Mouse (Mus musculus): ENCODE measurements at regions not wholly inside any gene's neighbourhood (a gene's known extent, or its start where the extent isn't known, plus 50 kb on each side); places are given as distances from the start of the nearest gene placed in this dataset.

- Histone ChIP-seq H3K4me3 (ENCODE audit: low read length) (no peak overlapping the region), H3K36me3 (ENCODE audit: control insufficient read depth, insufficient read depth, low read length) (no peaks in the 10 kb centered on the region), H3K9ac (ENCODE audit: low read depth, low read length) (no peak overlapping the region), H3K27me3 (replicated peaks; ENCODE audit: control insufficient read depth, insufficient read depth, low read length) (no peaks in the 10 kb centered on the region), H3K27ac (ENCODE audit: low read length) (no peak overlapping the region), H3K4me1 (ENCODE audit: control insufficient read depth, insufficient read depth, low read length) (no peaks in the 10 kb centered on the region), H3K4me2 (ENCODE audit: low read depth, low read length) (no peak overlapping the region), H3K9me3 (ENCODE audit: control insufficient read depth, low read length) (no peaks in the 10 kb centered on the region)
- WGBS = 76% methylated on average over 3 of the region's 3 CpGs
- no peak for ATAC-seq
These were observed 210.0 kb upstream of the Gnpda2 start for GRCm38 (mm10) chr5:69802101-69802500.

- no peak overlapping the region for H3K4me2 ChIP-seq (ENCODE audit: low read depth, low read length)
- ATAC-seq = no peak
- WGBS = 70% methylated on average over 3 of the region's 3 CpGs
- H3K27me3 ChIP-seq (replicated peaks; ENCODE audit: control insufficient read depth, insufficient read depth, low read length) = no peaks in the 10 kb centered on the region
- H3K27ac ChIP-seq (ENCODE audit: low read length) = no peak overlapping the region
- H3K36me3 ChIP-seq (ENCODE audit: control insufficient read depth, insufficient read depth, low read length) = no peaks in the 10 kb centered on the region
- H3K9ac ChIP-seq (ENCODE audit: low read depth, low read length) = no peak overlapping the region
- H3K9me3 ChIP-seq (ENCODE audit: control insufficient read depth, low read length) = no peaks in the 10 kb centered on the region
- H3K4me3 ChIP-seq (ENCODE audit: low read length) = no peak overlapping the region
- no peaks in the 10 kb centered on the region for H3K4me1 ChIP-seq (ENCODE audit: control insufficient read depth, insufficient read depth, low read length)
These were observed 203.2 kb upstream of the Gnpda2 start for GRCm38 (mm10) chr5:69795316-69795715.

GRCm38 (mm10) chr5:69794641-69795040, 202.5 kb upstream of the Gnpda2 start:
- no peaks in the 10 kb centered on the region for H3K9me3 ChIP-seq (ENCODE audit: control insufficient read depth, low read length)
- ATAC-seq = no peak
- WGBS = 43% methylated on average over 2 of the region's 2 CpGs
- H3K27ac ChIP-seq (ENCODE audit: low read length) = no peak overlapping the region
- no peaks in the 10 kb centered on the region for H3K27me3 ChIP-seq (replicated peaks; ENCODE audit: control insufficient read depth, insufficient read depth, low read length)
- H3K4me1 ChIP-seq (ENCODE audit: control insufficient read depth, insufficient read depth, low read length) = no peaks in the 10 kb centered on the region
- no peak overlapping the region for H3K9ac ChIP-seq (ENCODE audit: low read depth, low read length)
- no peaks in the 10 kb centered on the region for H3K36me3 ChIP-seq (ENCODE audit: control insufficient read depth, insufficient read depth, low read length)
- H3K4me3 ChIP-seq (ENCODE audit: low read length) = no peak overlapping the region
- no peak overlapping the region for H3K4me2 ChIP-seq (ENCODE audit: low read depth, low read length)

- ATAC-seq = no peak
- Histone ChIP-seq H3K4me1 (ENCODE audit: control insufficient read depth, insufficient read depth, low read length) (no peaks in the 10 kb centered on the region), H3K4me2 (ENCODE audit: low read depth, low read length) (no peak overlapping the region), H3K36me3 (ENCODE audit: control insufficient read depth, insufficient read depth, low read length) (no peaks in the 10 kb centered on the region), H3K9ac (ENCODE audit: low read depth, low read length) (no peak overlapping the region), H3K27me3 (replicated peaks; ENCODE audit: control insufficient read depth, insufficient read depth, low read length) (no peaks in the 10 kb centered on the region), H3K9me3 (ENCODE audit: control insufficient read depth, low read length) (no peaks in the 10 kb centered on the region), H3K4me3 (ENCODE audit: low read length) (no peak overlapping the region), H3K27ac (ENCODE audit: low read length) (no peak overlapping the region)
- 82% methylated on average over 3 of the region's 3 CpGs for WGBS
These were observed 164.8 kb upstream of the Gnpda2 start for GRCm38 (mm10) chr5:69756769-69757485.

GRCm38 (mm10) chr5:69756360-69756759, 164.2 kb upstream of the Gnpda2 start:
- Histone ChIP-seq H3K4me3 (ENCODE audit: low read length) (no peak overlapping the region), H3K9ac (ENCODE audit: low read depth, low read length) (no peak overlapping the region), H3K27ac (ENCODE audit: low read length) (no peak overlapping the region), H3K36me3 (ENCODE audit: control insufficient read depth, insufficient read depth, low read length) (no peaks in the 10 kb centered on the region), H3K27me3 (replicated peaks; ENCODE audit: control insufficient read depth, insufficient read depth, low read length) (no peaks in the 10 kb centered on the region), H3K4me1 (ENCODE audit: control insufficient read depth, insufficient read depth, low read length) (no peaks in the 10 kb centered on the region), H3K9me3 (ENCODE audit: control insufficient read depth, low read length) (no peaks in the 10 kb centered on the region), H3K4me2 (ENCODE audit: low read depth, low read length) (no peak overlapping the region)
- 69% methylated on average over 1 of the region's 1 CpGs for WGBS
- ATAC-seq = no peak

GRCm38 (mm10) chr5:69740511-69740910, 148.4 kb upstream of the Gnpda2 start:
- Histone ChIP-seq H3K4me2 (ENCODE audit: low read depth, low read length) (no peak overlapping the region), H3K9me3 (ENCODE audit: control insufficient read depth, low read length) (no peaks in the 10 kb centered on the region), H3K9ac (ENCODE audit: low read depth, low read length) (no peak overlapping the region), H3K4me3 (ENCODE audit: low read length) (no peak overlapping the region), H3K27me3 (replicated peaks; ENCODE audit: control insufficient read depth, insufficient read depth, low read length) (no peaks in the 10 kb centered on the region), H3K27ac (ENCODE audit: low read length) (no peak overlapping the region), H3K36me3 (ENCODE audit: control insufficient read depth, insufficient read depth, low read length) (no peaks in the 10 kb centered on the region), H3K4me1 (ENCODE audit: control insufficient read depth, insufficient read depth, low read length) (no peaks in the 10 kb centered on the region)
- no peak for ATAC-seq
- WGBS = 85% methylated on average over 1 of the region's 1 CpGs

- Histone ChIP-seq H3K4me3 (ENCODE audit: low read length) (no peak overlapping the region), H3K4me2 (ENCODE audit: low read depth, low read length) (no peak overlapping the region), H3K4me1 (ENCODE audit: control insufficient read depth, insufficient read depth, low read length) (no peaks in the 10 kb centered on the region), H3K9ac (ENCODE audit: low read depth, low read length) (no peak overlapping the region), H3K9me3 (ENCODE audit: control insufficient read depth, low read length) (no peaks in the 10 kb centered on the region), H3K27ac (ENCODE audit: low read length) (no peak overlapping the region), H3K36me3 (ENCODE audit: control insufficient read depth, insufficient read depth, low read length) (no peaks in the 10 kb centered on the region), H3K27me3 (replicated peaks; ENCODE audit: control insufficient read depth, insufficient read depth, low read length) (no peaks in the 10 kb centered on the region)
- WGBS = 77% methylated on average over 5 of the region's 5 CpGs
- no peak for ATAC-seq
These were observed 129.3 kb upstream of the Gnpda2 start for GRCm38 (mm10) chr5:69721351-69722006.

- H3K4me1 ChIP-seq (ENCODE audit: control insufficient read depth, insufficient read depth, low read length) = no peaks in the 10 kb centered on the region
- H3K27ac ChIP-seq (ENCODE audit: low read length) = no peak overlapping the region
- H3K27me3 ChIP-seq (replicated peaks; ENCODE audit: control insufficient read depth, insufficient read depth, low read length) = no peaks in the 10 kb centered on the region
- H3K9ac ChIP-seq (ENCODE audit: low read depth, low read length) = no peak overlapping the region
- 60% methylated on average over 2 of the region's 2 CpGs for WGBS
- H3K4me2 ChIP-seq (ENCODE audit: low read depth, low read length) = no peak overlapping the region
- no peak for ATAC-seq
- H3K36me3 ChIP-seq (ENCODE audit: control insufficient read depth, insufficient read depth, low read length) = no peaks in the 10 kb centered on the region
- no peak overlapping the region for H3K4me3 ChIP-seq (ENCODE audit: low read length)
- 0 out of 2 replicates have a peak, but pooled peaks cover 2% of the 10 kb centered on the region for H3K9me3 ChIP-seq (ENCODE audit: control insufficient read depth, low read length)
These were observed 123.9 kb upstream of the Gnpda2 start for GRCm38 (mm10) chr5:69716087-69716486.

GRCm38 (mm10) chr5:69707099-69707498, 115.0 kb upstream of the Gnpda2 start:
- no peak overlapping the region for H3K9ac ChIP-seq (ENCODE audit: low read depth, low read length)
- no peak overlapping the region for H3K4me3 ChIP-seq (ENCODE audit: low read length)
- H3K9me3 ChIP-seq (ENCODE audit: control insufficient read depth, low read length) = 0 out of 2 replicates have a peak, but pooled peaks cover 2% of the 10 kb centered on the region
- WGBS = 46% methylated on average over 2 of the region's 2 CpGs
- H3K36me3 ChIP-seq (ENCODE audit: control insufficient read depth, insufficient read depth, low read length) = no peaks in the 10 kb centered on the region
- no peaks in the 10 kb centered on the region for H3K27me3 ChIP-seq (replicated peaks; ENCODE audit: control insufficient read depth, insufficient read depth, low read length)
- H3K4me1 ChIP-seq (ENCODE audit: control insufficient read depth, insufficient read depth, low read length) = no peaks in the 10 kb centered on the region
- no peak overlapping the region for H3K4me2 ChIP-seq (ENCODE audit: low read depth, low read length)
- H3K27ac ChIP-seq (ENCODE audit: low read length) = no peak overlapping the region
- no peak for ATAC-seq

Measured in intestine, embryonic 16.5 days (tissue).